Mouse (Mus musculus): ENCODE data around the gene Dnaaf5.
A peak's percentile ranks its signal among the peaks of the same experiment; 100 is the strongest.

The Dnaaf5 gene

GRCm38 (mm10) chr5:139199636-139199994, 49.6 kb downstream of the Dnaaf5 start:
- no peak for DNase-seq (ENCODE audit: low spot score)

- peak; percentile 99 for DNase-seq (ENCODE audit: low spot score)
Measured at GRCm38 (mm10) chr5:139199995-139200769, 50.2 kb downstream of the Dnaaf5 start, which contains the start of gene Sun1. Gene Sun1 (plus strand): TSS chr5:139200637.

- DNase-seq (ENCODE audit: low spot score), result no peak
Measured at GRCm38 (mm10) chr5:139200770-139201569, 50.9 kb downstream of the Dnaaf5 start.

GRCm38 (mm10) chr5:139202127-139202526, 52.1 kb downstream of the Dnaaf5 start:
- no peak for DNase-seq (ENCODE audit: low spot score)

GRCm38 (mm10) chr5:139203312-139203711, 53.3 kb downstream of the Dnaaf5 start:
- no peak for DNase-seq (ENCODE audit: low spot score)

- DNase-seq (ENCODE audit: low spot score), result no peak
Measured at GRCm38 (mm10) chr5:139206081-139206480, 56.1 kb downstream of the Dnaaf5 start.

- no peak for DNase-seq (ENCODE audit: low spot score)
Measured at GRCm38 (mm10) chr5:139206525-139206924, 56.5 kb downstream of the Dnaaf5 start.

GRCm38 (mm10) chr5:139208183-139208582, 58.2 kb downstream of the Dnaaf5 start:
- DNase-seq (ENCODE audit: low spot score), result no peak

- no peak for DNase-seq (ENCODE audit: low spot score)
Measured at GRCm38 (mm10) chr5:139208871-139209684, 59.1 kb downstream of the Dnaaf5 start.

GRCm38 (mm10) chr5:139209685-139210026, 59.6 kb downstream of the Dnaaf5 start:
- no peak for DNase-seq (ENCODE audit: low spot score)

GRCm38 (mm10) chr5:139211737-139212385, 61.8 kb downstream of the Dnaaf5 start:
- no peak for DNase-seq (ENCODE audit: low spot score)

GRCm38 (mm10) chr5:139214298-139214697, 64.3 kb downstream of the Dnaaf5 start:
- DNase-seq (ENCODE audit: low spot score), result no peak

GRCm38 (mm10) chr5:139215184-139215583, 65.2 kb downstream of the Dnaaf5 start:
- no peak for DNase-seq (ENCODE audit: low spot score)

GRCm38 (mm10) chr5:139216121-139216520, 66.1 kb downstream of the Dnaaf5 start:
- no peak for DNase-seq (ENCODE audit: low spot score)

GRCm38 (mm10) chr5:139216774-139217173, 66.8 kb downstream of the Dnaaf5 start:
- no peak for DNase-seq (ENCODE audit: low spot score)

- DNase-seq (ENCODE audit: low spot score), result no peak
Measured at GRCm38 (mm10) chr5:139220006-139220515, 70.0 kb downstream of the Dnaaf5 start.

- DNase-seq (ENCODE audit: low spot score), result no peak
Measured at GRCm38 (mm10) chr5:139220610-139221009, 70.6 kb downstream of the Dnaaf5 start.

GRCm38 (mm10) chr5:139223331-139223730, 73.3 kb downstream of the Dnaaf5 start:
- no peak for DNase-seq (ENCODE audit: low spot score)

- no peak for DNase-seq (ENCODE audit: low spot score)
Measured at GRCm38 (mm10) chr5:139227236-139227635, 77.2 kb downstream of the Dnaaf5 start.

GRCm38 (mm10) chr5:139227645-139228044, 77.6 kb downstream of the Dnaaf5 start:
- DNase-seq (ENCODE audit: low spot score), result no peak

GRCm38 (mm10) chr5:139228318-139228717, 78.3 kb downstream of the Dnaaf5 start:
- DNase-seq (ENCODE audit: low spot score), result no peak

- no peak for DNase-seq (ENCODE audit: low spot score)
Measured at GRCm38 (mm10) chr5:139229716-139230115, 79.7 kb downstream of the Dnaaf5 start.
